Mouse (Mus musculus) myocyte (in vitro differentiated cells): Measurements from ENCODE around the gene Kif1b. TPM values are rescaled to one million over a fixed set of nuclear protein-coding genes. Genes with fewer than 3 reads are reported as not detected.
"Not testable (repeated sequence)": the region's sequence is repeated elsewhere in the genome, so short reads cannot be mapped to it uniquely, and the experiment has no call there.

Experiments
- H3K27me3 ChIP-seq: one replicate; pipeline ENCODE4 v1.6.1; 2011; ENCODE audit not compliant: control insufficient read depth, insufficient read depth, insufficient read length
- H3K36me3 ChIP-seq: one replicate; pipeline ENCODE4 v1.6.1; 2011; ENCODE audit not compliant: control insufficient read depth, insufficient read depth
- H3K4me2 ChIP-seq: one replicate; pipeline ENCODE4 v1.6.1; 2011; ENCODE audit warnings: low read depth, control low read depth
- H3K4me3 ChIP-seq: one replicate; pipeline ENCODE4 v1.5.1; 2011; ENCODE audit warnings: mild to moderate bottlenecking, control low read depth, moderate library complexity
- H3K79me2 ChIP-seq: one replicate; pipeline ENCODE4 v1.6.1; 2011; ENCODE audit not compliant: control insufficient read depth, insufficient read depth
- H3ac ChIP-seq: one replicate; pipeline ENCODE4 v1.6.1; 2011; ENCODE audit not compliant: control insufficient read depth, insufficient read length
- CEBPB ChIP-seq: IDR thresholded peaks from 2 replicates; pipeline ENCODE4 v1.6.1; 2011; ENCODE audit warnings: mild to moderate bottlenecking, moderate library complexity; ENCODE audit not compliant: poor library complexity, insufficient read depth, severe bottlenecking
- E2F4 ChIP-seq: IDR thresholded peaks from one replicate; pipeline ENCODE4 v1.6.1; 2011; ENCODE audit warnings: mild to moderate bottlenecking, control low read depth, moderate library complexity; ENCODE audit not compliant: insufficient read depth
- MAX ChIP-seq: IDR thresholded peaks from one replicate; pipeline ENCODE4 v1.6.1; 2011; ENCODE audit warnings: low read depth, mild to moderate bottlenecking, control low read depth
- MYOD1 ChIP-seq, 3 experiments: IDR thresholded peaks; one replicate each; pipeline ENCODE4 v1.6.1; 2011; ENCODE audit warnings: control low read depth in 2 of 3, low read depth in 2 of 3, mild to moderate bottlenecking in 2 of 3, moderate library complexity in 1 of 3; ENCODE audit not compliant: insufficient read length in 2 of 3, control insufficient read depth in 1 of 3
- MYOG ChIP-seq, 3 experiments: IDR thresholded peaks; one replicate each; pipeline ENCODE4 v1.6.1; 2011; ENCODE audit warnings: control low read depth in 2 of 3, low read depth in 2 of 3, mild to moderate bottlenecking in 2 of 3; ENCODE audit not compliant: insufficient read length in 2 of 3, control insufficient read depth in 1 of 3, insufficient read depth in 1 of 3
- POLR2A ChIP-seq: IDR thresholded peaks from one replicate; pipeline ENCODE4 v1.6.1; 2011; ENCODE audit warnings: low read depth, mild to moderate bottlenecking, control low read depth, moderate library complexity; ENCODE audit not compliant: insufficient read length
- POLR2AphosphoS2 ChIP-seq: IDR thresholded peaks from one replicate; pipeline ENCODE4 v1.6.1; 2011; ENCODE audit warnings: low read depth, control low read depth; ENCODE audit not compliant: insufficient read length
- REST ChIP-seq: IDR thresholded peaks from one replicate; pipeline ENCODE4 v1.6.1; 2011; ENCODE audit warnings: mild to moderate bottlenecking, control low read depth, moderate library complexity; ENCODE audit not compliant: insufficient read depth, insufficient read length
- SRF ChIP-seq: IDR thresholded peaks from one replicate; pipeline ENCODE4 v1.6.1; 2011; ENCODE audit warnings: low read depth; ENCODE audit not compliant: control insufficient read depth, insufficient read length
- TCF12 ChIP-seq: IDR thresholded peaks from one replicate; pipeline ENCODE4 v1.6.1; 2011; ENCODE audit warnings: mild to moderate bottlenecking, control low read depth; ENCODE audit not compliant: poor library complexity, insufficient read depth, severe bottlenecking
- TCF3 ChIP-seq: IDR thresholded peaks from one replicate; pipeline ENCODE4 v1.6.1; 2011; ENCODE audit warnings: low read depth, control low read depth; ENCODE audit not compliant: insufficient read length
- USF1 ChIP-seq: IDR thresholded peaks from one replicate; pipeline ENCODE4 v1.6.1; 2011; ENCODE audit warnings: low read depth, mild to moderate bottlenecking, control low read depth, moderate library complexity
- polyA plus RNA-seq: library from polyadenylated mRNA; unstranded; fragments of >200 nt; fragmentation: generic; extraction: Trizol; gene quantifications from one replicate; pipeline ENCODE4 v1.2.1, GENCODE M21; 2012; ENCODE audit warnings: missing spikeins

Gene Kif1b
- polyA plus RNA-seq, 1 experiment: 26.7 TPM

GRCm38 (mm10) chr4:149215397-149215796, 92.1 kb downstream of the Kif1b start:
- Histone ChIP-seq H3ac (no peak overlapping the region), H3K27me3 (no peaks in the 10 kb centered on the region), H3K36me3 (peaks cover 47% of the 10 kb centered on the region), H3K79me2 (no peaks in the 10 kb centered on the region), H3K4me2 (no peak overlapping the region), H3K4me3 (no peak overlapping the region)
- TF ChIP-seq POLR2A: no peak

- H3K36me3 ChIP-seq: peaks cover 43% of the 10 kb centered on the region
- H3K4me2 ChIP-seq, H3K4me3 ChIP-seq, H3K79me2 ChIP-seq, H3ac ChIP-seq, H3K27me3 ChIP-seq: not testable (repeated sequence)
These were observed 93.0 kb downstream of the Kif1b start for GRCm38 (mm10) chr4:149214468-149214867.

- TF ChIP-seq CEBPB (no peak), POLR2A (no peak), REST (no peak), TCF3 (no peak), POLR2AphosphoS2 (no peak), MYOG (IDR thresholded peaks at IDR 0.05; ENCODE audit: control insufficient read depth in 1 of 3, insufficient read depth in 1 of 3, insufficient read length in 2 of 3, low read depth in 2 of 3) (no peak), SRF (no peak), MYOD1 (IDR thresholded peaks at IDR 0.05; ENCODE audit: control insufficient read depth in 1 of 3, insufficient read length in 2 of 3, low read depth in 2 of 3) (no peak), MAX (no peak), E2F4 (no peak), USF1 (no peak), TCF12 (no peak)
- no peaks in the 10 kb centered on the region for H3K79me2 ChIP-seq
- H3K27me3 ChIP-seq: no peaks in the 10 kb centered on the region
- no peak overlapping the region for H3K4me2 ChIP-seq
- H3K4me3 ChIP-seq: no peak overlapping the region
- peaks cover 40% of the 10 kb centered on the region for H3K36me3 ChIP-seq
- H3ac ChIP-seq: no peak overlapping the region
These were observed 94.0 kb downstream of the Kif1b start for GRCm38 (mm10) chr4:149213466-149213865.

GRCm38 (mm10) chr4:149211441-149211840, 96.1 kb downstream of the Kif1b start:
- not testable (repeated sequence) for H3K27me3 ChIP-seq, H3ac ChIP-seq, H3K4me2 ChIP-seq, H3K79me2 ChIP-seq, H3K4me3 ChIP-seq
- H3K36me3 ChIP-seq: peaks cover 39% of the 10 kb centered on the region

GRCm38 (mm10) chr4:149202467-149202866, 105.0 kb downstream of the Kif1b start:
- Histone ChIP-seq H3ac (no peak overlapping the region), H3K79me2 (no peaks in the 10 kb centered on the region), H3K27me3 (no peaks in the 10 kb centered on the region), H3K4me3 (no peak overlapping the region), H3K4me2 (no peak overlapping the region), H3K36me3 (peaks cover 47% of the 10 kb centered on the region)
- TF ChIP-seq CEBPB: no peak
- TF ChIP-seq REST: no peak
- no peak for TF ChIP-seq POLR2A
- no peak for TF ChIP-seq E2F4

GRCm38 (mm10) chr4:149201110-149201509, 106.4 kb downstream of the Kif1b start:
- Histone ChIP-seq H3K36me3 (peaks cover 53% of the 10 kb centered on the region), H3K4me3 (no peak overlapping the region), H3K4me2 (no peak overlapping the region), H3ac (no peak overlapping the region), H3K27me3 (no peaks in the 10 kb centered on the region), H3K79me2 (no peaks in the 10 kb centered on the region)
- no peak for TF ChIP-seq MAX

- no peak for TF ChIP-seq TCF12
- TF ChIP-seq MYOD1 (IDR thresholded peaks at IDR 0.05; ENCODE audit: control insufficient read depth in 1 of 3, insufficient read length in 2 of 3, low read depth in 2 of 3): no peak
- TF ChIP-seq POLR2AphosphoS2: no peak
- no peak for TF ChIP-seq SRF
- TF ChIP-seq POLR2A: no peak
- no peak for TF ChIP-seq CEBPB
- no peak for TF ChIP-seq E2F4
- no peak for TF ChIP-seq TCF3
- TF ChIP-seq MYOG (IDR thresholded peaks at IDR 0.05; ENCODE audit: control insufficient read depth in 1 of 3, insufficient read depth in 1 of 3, insufficient read length in 2 of 3, low read depth in 2 of 3): no peak
- no peak for TF ChIP-seq USF1
- TF ChIP-seq MAX: no peak
- no peak for TF ChIP-seq REST
- no peak overlapping the region for H3K4me2 ChIP-seq
- H3K4me3 ChIP-seq: no peak overlapping the region
- no peak overlapping the region for H3ac ChIP-seq
- no peaks in the 10 kb centered on the region for H3K79me2 ChIP-seq
- peaks cover 53% of the 10 kb centered on the region for H3K36me3 ChIP-seq
- no peaks in the 10 kb centered on the region for H3K27me3 ChIP-seq
These were observed 110.3 kb downstream of the Kif1b start for GRCm38 (mm10) chr4:149197180-149197579.
